Mouse (Mus musculus): Measurements from ENCODE around the gene Marveld2. TPM values are rescaled to one million over a fixed set of nuclear protein-coding genes. Genes with fewer than 3 reads are reported as not detected.

Marveld2 gene
- 1 to 10 TPM; 1.3 to 1.8 TPM for total RNA-seq (2021)
- long read RNA-seq, partial matches to known transcripts, result 0 of 3 reads
- long read RNA-seq, other reads (novel, unspliced or antisense), result 1 of 3 reads

GRCm38 (mm10) chr13:100616181-100617087 is at the start of gene Marveld2:
TSS of gene Marveld2 (minus strand) at chr13:100616971.
- DNase-seq (ENCODE audit: low spot score in 2 of 2), result peak in 1 of 2 experiments; percentile 25

DNA sequence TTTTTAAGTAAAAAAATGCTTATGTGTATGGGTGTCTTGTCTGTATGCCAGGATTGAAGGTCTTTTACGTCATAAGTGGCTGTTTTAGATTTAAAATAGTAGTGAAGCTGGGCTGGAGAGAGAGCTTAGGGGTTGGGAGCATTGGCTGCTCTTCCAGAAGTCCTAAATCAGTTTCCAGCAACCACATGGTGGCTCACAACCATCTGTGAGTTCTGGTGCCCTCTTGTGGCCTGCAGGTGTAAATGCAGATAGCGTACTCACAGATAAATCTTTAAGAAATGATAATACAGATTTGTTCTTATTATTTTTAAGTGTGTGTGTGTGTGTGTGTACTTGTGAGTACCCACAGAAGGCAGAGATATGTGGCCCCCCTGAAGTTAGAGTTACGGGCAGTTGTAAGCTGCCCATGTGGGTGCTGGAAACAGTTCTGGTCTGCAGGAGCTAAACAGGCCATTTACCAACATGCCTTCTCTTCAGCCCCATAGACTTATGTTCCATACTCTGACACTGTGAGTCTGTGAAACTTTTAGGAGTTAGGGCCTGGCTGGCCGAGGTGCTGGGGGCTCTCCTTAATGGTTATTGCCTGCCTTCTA is 43.2 kb upstream of the Marveld2 start:
- peak in 1 of 2 experiments; percentile 57 for DNase-seq (ENCODE audit: low spot score in 2 of 2)

DNA sequence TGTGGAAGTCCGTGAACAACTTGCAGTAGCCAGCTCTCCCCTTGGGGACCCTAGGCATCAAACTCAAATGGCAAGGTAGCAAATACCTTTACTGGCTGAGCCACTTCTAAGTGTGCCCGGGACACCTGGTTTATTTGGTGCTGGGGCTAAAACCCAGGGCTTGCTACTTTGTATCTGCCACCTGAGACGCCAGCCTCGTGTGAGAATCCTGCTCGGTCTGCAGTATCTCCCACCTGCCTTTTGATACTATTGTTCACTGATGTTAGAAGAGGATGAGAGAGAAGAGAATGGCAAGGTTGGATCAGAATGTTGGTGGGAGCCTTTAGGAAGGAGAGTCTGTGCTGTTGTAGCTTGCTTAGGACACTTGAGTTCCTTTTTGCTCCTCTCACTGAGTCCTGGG is 41.3 kb upstream of the Marveld2 start:
- DNase-seq (ENCODE audit: low spot score in 2 of 2), result no peak

DNA sequence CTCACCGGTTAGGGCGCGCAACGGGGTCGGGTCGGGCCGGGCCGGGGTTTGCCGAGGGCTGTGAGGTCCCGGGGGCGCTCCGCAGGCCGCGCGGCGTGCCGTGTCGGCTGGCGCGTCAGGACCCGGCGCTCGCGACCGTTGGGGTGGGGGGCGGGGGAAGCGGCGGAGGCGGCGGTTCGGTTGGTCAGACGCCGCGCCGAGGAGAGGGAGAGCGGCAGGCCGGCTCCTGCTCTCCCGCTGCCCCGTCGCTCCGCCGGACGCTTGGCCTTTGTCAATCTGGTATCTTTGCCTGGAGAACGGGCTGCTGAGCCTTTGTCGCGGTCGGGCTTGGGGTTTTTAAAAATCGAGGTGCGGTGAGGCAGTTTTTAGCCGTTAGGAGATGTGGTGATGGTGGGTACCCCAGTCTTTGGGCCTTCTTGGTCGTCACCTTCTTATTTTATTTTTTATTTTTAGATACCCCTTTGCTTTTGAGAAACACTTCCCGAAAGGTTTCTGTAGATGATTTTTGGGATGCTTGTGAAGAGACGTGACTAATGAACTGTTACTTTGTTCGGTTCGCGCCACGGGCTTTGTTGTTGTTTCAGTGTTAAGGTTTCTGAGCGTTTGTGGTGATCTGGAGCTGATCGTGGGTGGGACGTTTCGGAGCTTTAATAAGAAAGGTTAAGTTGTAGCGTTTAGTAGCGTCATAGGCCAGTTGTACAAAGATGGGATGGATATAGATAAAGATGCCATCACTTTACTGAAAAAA is 34.8 kb upstream of the Marveld2 start, which contains the start of gene Taf9:
Gene Taf9, plus strand, starts transcription at position 141 of the 748 bp plus-strand sequence.
- no peak for DNase-seq (ENCODE audit: low spot score in 2 of 2)

- peak; percentile 92 to 96 for DNase-seq (ENCODE audit: low spot score in 2 of 2)
These were observed 34.0 kb upstream of the Marveld2 start, which contains the start of the genes Ak6 and Rad17 for GRCm38 (mm10) chr13:100650550-100651438. TSS of gene Ak6 (plus strand) at chr13:100650979. TSS of gene Rad17 (minus strand) at chr13:100651051.

DNA sequence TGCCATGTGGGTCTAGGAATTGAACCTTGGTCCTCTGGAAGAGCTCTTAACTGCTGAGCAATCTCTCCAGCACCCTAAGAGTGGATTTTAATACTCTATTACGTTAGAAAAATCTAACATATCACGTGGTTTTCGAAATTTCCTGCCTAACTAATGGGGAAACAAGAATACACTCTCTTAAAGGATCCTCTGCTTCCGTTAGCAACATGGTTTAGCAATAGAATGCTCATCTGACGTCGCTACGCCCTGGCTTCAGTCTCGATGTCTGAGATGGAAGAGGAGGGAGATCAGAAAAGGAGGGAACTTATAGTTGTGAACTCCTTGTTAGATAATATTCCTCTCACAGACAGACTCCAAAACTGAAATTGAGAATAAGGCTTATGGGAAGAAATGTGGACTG is 31.5 kb upstream of the Marveld2 start:
- DNase-seq (ENCODE audit: low spot score in 2 of 2), result no peak

DNA sequence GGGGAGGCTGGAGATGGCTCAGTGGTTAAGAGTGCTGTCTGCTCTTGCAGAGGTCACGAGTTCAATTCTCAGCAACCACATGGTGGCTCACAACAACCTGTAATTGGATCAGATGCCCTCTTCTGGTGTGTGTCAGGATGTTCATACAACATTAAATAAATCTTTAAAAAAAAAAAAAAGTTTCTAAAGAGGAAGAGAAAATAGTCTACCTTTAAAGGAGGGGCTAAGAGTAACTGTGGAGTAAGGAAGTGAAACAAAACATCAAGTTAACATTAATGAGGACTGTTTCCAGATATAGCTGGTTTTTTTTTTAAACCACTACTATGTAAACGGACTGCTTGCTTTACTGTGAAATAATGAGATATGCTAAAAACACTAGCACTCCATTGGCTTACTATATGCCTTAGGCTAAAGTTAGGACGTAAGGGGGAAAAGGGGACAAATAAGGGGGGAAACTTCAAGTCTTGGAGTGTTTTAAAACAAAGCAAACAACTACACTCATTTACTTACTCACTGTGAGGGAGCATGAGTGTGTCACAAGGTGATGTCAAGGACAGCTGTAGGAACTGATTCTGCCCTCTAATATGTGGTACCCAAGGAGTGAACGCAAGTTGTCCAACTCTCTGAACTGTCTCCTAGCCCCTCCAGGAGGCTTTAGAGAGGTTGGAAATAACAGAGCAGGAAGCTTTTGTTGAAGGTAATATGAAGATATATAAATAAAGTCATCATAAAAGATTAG is 25.9 kb upstream of the Marveld2 start:
- DNase-seq (ENCODE audit: low spot score in 2 of 2), result no peak

DNA sequence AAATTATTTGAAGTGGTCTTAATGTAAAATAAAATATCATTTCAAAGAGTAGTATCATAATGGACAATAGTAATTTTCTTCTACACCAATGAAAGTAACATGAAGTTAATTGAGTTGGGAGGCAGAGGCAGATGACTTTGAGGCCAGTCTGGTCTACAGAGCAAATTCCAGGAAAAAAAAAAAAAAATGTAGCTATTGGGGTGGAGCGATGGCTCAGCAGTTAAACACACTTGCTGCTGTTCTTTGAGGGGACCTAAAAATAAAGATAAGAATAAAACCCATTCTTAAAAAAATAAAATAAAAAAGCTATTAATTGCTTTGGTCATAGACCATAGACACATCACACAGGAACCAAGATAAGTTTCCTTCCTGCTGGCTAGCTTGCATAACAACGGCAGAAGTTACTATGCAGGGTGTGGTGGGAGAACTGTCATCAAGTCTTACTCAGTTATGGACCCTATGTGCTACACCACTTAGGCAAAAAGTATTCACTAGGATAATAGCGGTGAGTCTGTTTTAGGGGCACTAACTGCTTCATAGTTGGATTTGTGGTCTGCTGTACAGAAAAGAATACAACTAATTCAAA is 17.4 kb upstream of the Marveld2 start:
- DNase-seq (ENCODE audit: low spot score in 2 of 2), result no peak

DNA sequence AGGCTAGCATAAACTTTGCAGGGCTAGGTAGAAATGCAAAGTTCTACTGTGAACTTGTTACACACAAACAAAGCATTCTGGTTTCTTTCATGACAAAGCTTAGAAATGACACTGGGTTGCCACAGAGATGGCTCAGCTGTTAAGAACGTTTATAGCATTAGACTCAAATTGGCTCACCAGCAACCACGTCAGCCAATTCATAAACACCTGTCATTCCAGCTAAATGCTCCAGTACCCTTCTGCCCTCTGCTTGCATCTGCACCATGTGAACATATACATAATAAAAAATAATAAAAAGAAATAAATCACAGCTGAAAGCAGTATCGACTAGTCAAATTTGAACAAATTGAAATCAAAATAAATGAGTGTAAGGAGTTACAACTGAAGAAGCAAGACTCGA is 5.5 kb upstream of the Marveld2 start:
- no peak for DNase-seq (ENCODE audit: low spot score in 2 of 2)

- no peak for DNase-seq (ENCODE audit: low spot score in 2 of 2)
These were observed 812 bp upstream of the Marveld2 start for GRCm38 (mm10) chr13:100617583-100617982.

GRCm38 (mm10) chr13:100612903-100613302 is 3.9 kb downstream of the Marveld2 start:
- no peak for DNase-seq (ENCODE audit: low spot score in 2 of 2)

DNA sequence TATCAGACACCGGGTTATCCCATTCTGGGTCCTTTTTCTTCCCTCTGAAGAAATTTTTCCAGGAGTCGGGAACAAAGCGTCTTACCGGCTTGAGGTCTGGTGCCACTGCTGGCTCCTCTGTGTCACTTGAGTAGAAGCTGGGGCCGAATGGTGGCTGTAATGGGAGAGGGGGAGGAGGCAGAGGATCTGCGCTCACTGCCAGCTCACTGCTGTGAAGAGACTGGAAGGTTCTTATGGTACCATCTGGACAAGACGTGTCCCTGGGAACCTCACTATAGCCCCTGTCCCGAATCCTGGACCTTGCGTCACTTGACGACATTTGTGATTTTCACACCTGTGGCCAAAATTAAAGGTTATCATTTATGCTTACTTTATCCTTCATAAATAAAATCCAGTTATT is 4.5 kb downstream of the Marveld2 start:
- DNase-seq (ENCODE audit: low spot score in 2 of 2), result no peak

DNA sequence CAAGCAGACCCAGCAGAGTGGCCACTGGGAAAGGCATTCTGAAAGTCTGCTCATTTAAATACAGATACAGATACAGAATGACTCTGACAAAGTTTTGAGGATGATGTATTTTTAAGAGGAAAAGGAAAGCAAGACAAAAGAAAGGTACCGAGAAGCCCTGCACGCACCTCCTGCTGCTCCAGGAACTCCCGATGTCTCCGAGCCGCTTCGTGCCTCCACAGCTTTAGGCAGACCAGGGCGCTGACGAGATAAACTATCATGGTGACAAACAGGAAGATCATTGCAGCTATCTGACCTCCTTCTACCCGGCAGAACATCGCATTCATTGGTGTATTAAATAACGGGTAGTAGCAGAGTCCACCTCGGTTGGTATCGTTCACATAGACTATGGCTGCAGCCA is 5.5 kb downstream of the Marveld2 start:
- DNase-seq (ENCODE audit: low spot score in 2 of 2), result no peak

- no peak for DNase-seq (ENCODE audit: low spot score in 2 of 2)
These were observed 9.0 kb downstream of the Marveld2 start for GRCm38 (mm10) chr13:100607756-100608155.

GRCm38 (mm10) chr13:100605845-100606244 is 10.9 kb downstream of the Marveld2 start:
- DNase-seq (ENCODE audit: low spot score in 2 of 2), result no peak

DNA sequence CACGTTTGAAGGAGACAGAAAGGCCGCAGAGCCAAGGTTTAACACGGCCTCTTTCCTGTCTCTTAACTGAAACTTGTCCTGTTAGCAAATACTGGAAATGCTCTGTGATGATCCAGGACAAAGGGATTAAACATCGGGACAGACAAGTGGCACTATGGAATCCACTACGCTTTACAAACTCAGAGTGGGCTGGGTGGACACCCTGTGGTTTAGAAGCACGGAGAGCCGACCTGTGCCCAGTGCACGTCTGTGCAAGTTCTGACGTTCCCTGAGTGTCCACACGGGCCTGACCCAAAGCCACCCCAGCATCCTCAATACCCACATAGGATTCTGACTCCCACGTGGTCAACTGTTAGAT is 13.1 kb downstream of the Marveld2 start:
- DNase-seq (ENCODE audit: low spot score in 2 of 2), result no peak

DNA sequence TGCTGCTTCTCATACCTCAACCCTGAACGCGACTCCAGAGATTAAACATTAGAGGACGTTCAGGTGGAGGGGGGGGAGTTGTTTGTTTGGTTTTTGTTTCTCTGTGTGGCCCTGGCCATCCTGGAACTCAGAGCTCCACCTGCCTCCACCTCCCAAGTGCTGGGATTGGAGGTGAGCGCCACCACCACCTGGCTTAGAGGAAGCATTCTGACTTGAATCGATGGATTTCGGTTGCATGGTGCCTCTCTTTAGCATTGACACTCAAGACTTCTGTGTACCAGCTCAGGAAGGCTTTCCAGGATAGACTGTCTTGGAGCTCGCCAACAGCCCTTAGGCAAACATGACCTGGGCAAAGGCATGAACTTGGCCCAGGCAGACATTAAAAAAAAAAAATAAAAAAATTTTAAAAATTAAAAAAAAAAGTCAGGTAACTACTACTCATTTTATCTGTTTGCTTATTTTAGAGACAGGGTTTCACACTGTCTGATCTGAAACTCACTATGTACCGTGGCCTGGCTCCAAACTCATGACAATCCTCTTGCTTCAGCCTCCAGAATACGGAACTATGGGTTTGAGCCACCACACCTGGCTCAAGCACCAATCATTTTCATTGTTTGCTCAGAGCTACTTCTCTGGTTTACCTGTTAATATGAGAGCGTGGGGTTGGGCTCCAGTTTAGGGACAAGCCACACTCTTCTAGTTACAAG is 13.6 kb downstream of the Marveld2 start:
- DNase-seq (ENCODE audit: low spot score in 2 of 2), result no peak

GRCm38 (mm10) chr13:100602239-100602902 is 14.4 kb downstream of the Marveld2 start:
- no peak for DNase-seq (ENCODE audit: low spot score in 2 of 2)
